Mouse (Mus musculus): ENCODE measurements around the gene Lrrn2.

DNA sequence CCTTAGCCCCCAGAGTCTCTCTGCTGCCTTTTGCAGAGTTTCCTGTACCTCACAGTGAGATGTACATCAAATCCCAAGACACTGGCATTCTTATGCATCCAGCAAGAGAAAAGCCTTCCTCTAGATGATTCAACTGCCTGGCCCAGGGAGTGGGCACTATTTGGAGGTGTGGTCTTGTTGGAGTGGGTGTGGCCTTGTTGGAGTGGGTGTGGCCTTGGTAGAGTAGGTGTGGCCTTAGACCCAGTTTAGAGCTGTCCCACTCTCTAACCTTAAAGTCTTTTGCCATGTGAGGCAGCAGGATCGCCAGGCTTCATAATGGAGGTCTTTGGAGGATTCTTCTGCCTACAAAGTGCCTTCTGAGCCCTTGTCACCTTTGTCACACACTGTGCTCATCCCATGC lies 29.9 kb downstream of the Lrrn2 start:
- no peak for TF ChIP-seq CTCF (IDR thresholded peaks at IDR 0.05 in 2 of 3, conservative IDR thresholded peaks at IDR 0.05 in 1 of 3; ENCODE audit: control insufficient read depth in 1 of 3, insufficient read depth in 1 of 3, low read depth in 2 of 3, low read length in 3 of 3, poor library complexity in 1 of 3, severe bottlenecking in 1 of 3)
- TF ChIP-seq RCOR1 (IDR thresholded peaks at IDR 0.05; ENCODE audit: low read depth, low read length) = no peak
- no peak for TF ChIP-seq EP300 (IDR thresholded peaks at IDR 0.05; ENCODE audit: low read depth in 1 of 2, low read length in 2 of 2)
- TF ChIP-seq GATA1 (IDR thresholded peaks at IDR 0.05; ENCODE audit: low read depth, low read length) = no peak
- no peak for TF ChIP-seq POLR2A (IDR thresholded peaks at IDR 0.05; ENCODE audit: control insufficient read depth in 1 of 2, insufficient read depth in 1 of 2, low read depth in 1 of 2, low read length in 2 of 2, poor library complexity in 1 of 2)
- no peak for TF ChIP-seq KAT2A (conservative IDR thresholded peaks at IDR 0.05; ENCODE audit: low read depth, low read length)
- no peak for TF ChIP-seq ZC3H11A (IDR thresholded peaks at IDR 0.05; ENCODE audit: low read depth, low read length)
- TF ChIP-seq TBP (IDR thresholded peaks at IDR 0.05; ENCODE audit: low read depth, low read length) = no peak
- TF ChIP-seq RAD21 (IDR thresholded peaks at IDR 0.05; ENCODE audit: low read depth, low read length) = no peak
- TF ChIP-seq MAZ (IDR thresholded peaks at IDR 0.05; ENCODE audit: low read depth, low read length) = no peak
- no peak for TF ChIP-seq USF1 (IDR thresholded peaks at IDR 0.05; ENCODE audit: low read depth, low read length)
- no peak for TF ChIP-seq JUND (IDR thresholded peaks at IDR 0.05; ENCODE audit: low read depth, low read length)
